Mouse (Mus musculus) intestine, embryonic 16.5 days (tissue): Measurements from ENCODE around the gene Lurap1. TPM values are rescaled to one million over a fixed set of nuclear protein-coding genes. Genes with fewer than 3 reads are reported as not detected.

Experiments used
- ATAC-seq: fragments of 200-750 bp; cut with Nextera tagmentation; 2 replicates; pipeline ENCODE4 v1.8.0; 2017; ENCODE audit warnings: moderate TSS enrichment, moderate library complexity
- H3K27ac ChIP-seq: fragments of 300-500 bp; sonication (generic); 2 replicates; pipeline ENCODE4 v1.5.1; 2014; ENCODE audit warnings: mild to moderate bottlenecking, low read length
- H3K27me3 ChIP-seq: fragments of 300-500 bp; sonication (generic); replicated peaks from 2 replicates; pipeline ENCODE4 v1.6.1; 2014; ENCODE audit warnings: low read length, control low read depth, mixed read lengths; ENCODE audit not compliant: control insufficient read depth, insufficient read depth
- H3K36me3 ChIP-seq: fragments of 300-500 bp; sonication (generic); 2 replicates; pipeline ENCODE4 v1.6.1; 2014; ENCODE audit warnings: low read length, control low read depth; ENCODE audit not compliant: control insufficient read depth, insufficient read depth
- H3K4me1 ChIP-seq: fragments of 300-500 bp; sonication (generic); 2 replicates; pipeline ENCODE4 v1.6.1; 2014; ENCODE audit warnings: low read length, control low read depth, mixed read lengths; ENCODE audit not compliant: control insufficient read depth, insufficient read depth
- H3K4me2 ChIP-seq: fragments of 300-500 bp; sonication (generic); 2 replicates; pipeline ENCODE4 v1.6.1; 2014; ENCODE audit warnings: low read depth, low read length, control low read depth
- H3K4me3 ChIP-seq: fragments of 300-500 bp; sonication (generic); 2 replicates; pipeline ENCODE4 v1.5.1; 2014; ENCODE audit warnings: mild to moderate bottlenecking, low read length
- H3K9ac ChIP-seq: fragments of 300-500 bp; sonication (generic); 2 replicates; pipeline ENCODE4 v1.6.1; 2014; ENCODE audit warnings: low read depth, low read length
- H3K9me3 ChIP-seq: fragments of 300-500 bp; sonication (generic); 2 replicates; pipeline ENCODE4 v1.6.1; 2016; ENCODE audit warnings: low read length, control low read depth; ENCODE audit not compliant: control insufficient read depth
- WGBS: fragments of 180-500 bp; shearing (Covaris S2); extraction: QIAGEN DNeasy Blood & Tissue Kit; methylation state at CpG from one replicate; pipeline ENCODE4 v1.1.7; 2014; 5-methylcytosine and 5-hydroxymethylcytosine counted together
- polyA plus RNA-seq: library from polyadenylated mRNA; unstranded; fragments of >200 nt; fragmentation: Nextera tagmentation; extraction: Ambion mirVana; gene quantifications from 2 replicates; pipeline ENCODE4 v1.2.1, GENCODE M21; 2015

The Lurap1 gene
- polyA plus RNA-seq, 1 experiment from 2014 or later: 1.4 TPM

DNA sequence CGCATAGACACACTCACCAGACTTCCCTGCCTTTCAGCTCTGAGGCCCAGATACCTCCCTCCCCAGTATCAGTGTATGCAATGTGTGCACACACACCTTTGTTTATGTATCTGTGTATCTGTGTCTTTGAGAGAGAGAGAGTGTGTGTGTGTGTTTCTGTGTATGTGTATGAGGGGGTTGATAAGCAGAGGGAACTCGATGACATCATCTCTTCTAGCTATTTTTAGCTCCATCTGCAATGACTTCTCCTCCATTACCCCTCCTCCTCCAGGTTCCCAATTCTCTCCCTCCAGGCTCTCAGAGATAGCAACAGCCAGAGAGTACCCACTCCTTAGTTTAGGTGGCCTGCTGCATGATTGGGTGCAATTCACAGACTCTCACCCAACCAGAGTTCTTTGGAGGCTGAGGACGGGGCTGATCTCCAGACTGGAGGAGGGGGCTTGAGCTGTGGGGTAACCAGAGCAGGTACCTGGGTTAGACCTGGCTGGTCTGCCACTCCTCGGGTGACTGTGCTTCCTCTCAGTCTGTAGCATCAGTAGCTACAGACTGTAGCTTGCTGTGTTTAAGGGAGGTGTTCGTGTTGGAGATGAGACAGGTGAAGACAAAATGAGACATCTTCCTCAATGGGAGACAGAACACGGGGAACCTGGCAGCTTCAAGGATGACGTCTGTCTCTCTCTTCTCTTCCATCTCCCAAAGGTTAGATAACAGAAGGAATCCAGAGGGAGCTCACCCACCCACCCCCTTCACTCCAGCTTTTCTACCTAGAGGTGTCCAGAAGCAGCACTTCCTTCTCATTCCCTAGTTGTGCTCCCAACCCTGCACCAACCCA lies 24.8 kb upstream of the Lurap1 start:
- peak; percentile 20 for ATAC-seq
- H3K9ac ChIP-seq: peak overlapping the region; percentile 59
- WGBS: 46% methylated on average over 7 of the region's 7 CpGs

DNA sequence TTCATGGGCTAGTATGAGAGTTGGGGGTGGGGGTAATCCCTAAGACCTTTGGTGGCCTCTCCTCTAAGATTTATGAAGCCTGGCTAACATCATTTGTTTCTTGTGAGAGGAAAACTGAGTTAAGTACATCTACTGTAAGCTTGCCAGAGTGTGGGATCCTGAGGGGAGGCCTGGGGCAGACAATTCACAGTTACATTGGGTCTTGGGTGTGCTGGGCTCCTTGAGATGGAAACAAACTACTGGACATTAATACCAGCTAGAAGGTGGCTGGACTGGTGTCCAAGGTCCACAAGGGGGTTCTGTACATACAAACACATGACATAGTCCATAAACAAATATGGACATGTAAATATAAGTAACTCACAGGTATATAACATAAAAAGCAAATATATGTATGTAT lies 24.0 kb upstream of the Lurap1 start:
- H3K9ac ChIP-seq: no peak overlapping the region
- H3K4me1 ChIP-seq: peaks cover 31% of the 10 kb centered on the region
- ATAC-seq: no peak
- no peaks in the 10 kb centered on the region for H3K9me3 ChIP-seq
- H3K36me3 ChIP-seq: no peaks in the 10 kb centered on the region
- no peak overlapping the region for H3K27ac ChIP-seq
- no peak overlapping the region for H3K4me3 ChIP-seq
- H3K4me2 ChIP-seq: no peak overlapping the region
- no peaks in the 10 kb centered on the region for H3K27me3 ChIP-seq

More for the DNA sequence above, 24.8 kb upstream of the Lurap1 start:
- Histone ChIP-seq H3K27ac (peak overlapping the region; percentile 80), H3K4me2 (peak overlapping the region; percentile 49), H3K4me3 (peak overlapping the region; percentile 6; the same call in 1 of the 2 replicates), H3K36me3 (no peaks in the 10 kb centered on the region), H3K9me3 (no peaks in the 10 kb centered on the region), H3K27me3 (no peaks in the 10 kb centered on the region), H3K4me1 (peaks cover 31% of the 10 kb centered on the region)

DNA sequence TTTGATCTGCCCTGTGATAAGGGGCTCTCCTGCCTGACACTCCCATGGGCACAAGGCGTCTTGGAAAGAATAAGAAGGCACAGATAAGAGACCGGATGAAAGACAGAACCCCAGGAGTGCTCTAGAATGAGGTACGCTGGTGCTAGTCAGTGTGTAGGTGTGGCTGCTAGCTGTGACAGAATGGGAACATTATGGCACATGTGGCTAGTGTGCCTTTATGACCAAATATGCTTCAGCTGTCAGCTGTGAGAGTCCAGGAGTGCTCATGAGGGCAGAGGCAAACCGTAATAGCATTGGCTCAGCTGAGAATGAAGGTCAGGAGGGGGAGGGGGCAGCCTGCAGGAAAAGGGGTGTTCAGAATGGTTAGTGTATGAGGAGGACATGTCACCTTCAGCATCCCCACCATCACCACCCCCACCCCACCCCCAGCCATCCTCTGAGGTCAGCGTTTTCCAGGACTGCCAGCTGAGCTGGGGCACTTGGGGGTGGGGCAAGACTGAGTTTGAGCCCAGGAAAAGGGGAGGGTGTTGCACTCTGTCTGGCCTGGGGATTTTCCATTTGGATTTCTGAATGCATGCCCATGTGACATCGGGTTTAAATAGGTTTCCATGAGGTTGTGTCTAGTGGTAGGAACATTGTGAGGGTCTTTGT lies 23.5 kb upstream of the Lurap1 start:
- Histone ChIP-seq H3K4me3 (no peak overlapping the region), H3K27ac (0 out of 2 replicates have a peak overlapping the region, but pooled peaks have one; percentile 16), H3K36me3 (no peaks in the 10 kb centered on the region), H3K9me3 (no peaks in the 10 kb centered on the region), H3K4me1 (peaks cover 31% of the 10 kb centered on the region), H3K9ac (no peak overlapping the region), H3K4me2 (no peak overlapping the region), H3K27me3 (no peaks in the 10 kb centered on the region)
- ATAC-seq: peak; percentile 16; the same call in 1 of the 2 replicates
- WGBS: 34% methylated on average over 6 of the region's 6 CpGs

DNA sequence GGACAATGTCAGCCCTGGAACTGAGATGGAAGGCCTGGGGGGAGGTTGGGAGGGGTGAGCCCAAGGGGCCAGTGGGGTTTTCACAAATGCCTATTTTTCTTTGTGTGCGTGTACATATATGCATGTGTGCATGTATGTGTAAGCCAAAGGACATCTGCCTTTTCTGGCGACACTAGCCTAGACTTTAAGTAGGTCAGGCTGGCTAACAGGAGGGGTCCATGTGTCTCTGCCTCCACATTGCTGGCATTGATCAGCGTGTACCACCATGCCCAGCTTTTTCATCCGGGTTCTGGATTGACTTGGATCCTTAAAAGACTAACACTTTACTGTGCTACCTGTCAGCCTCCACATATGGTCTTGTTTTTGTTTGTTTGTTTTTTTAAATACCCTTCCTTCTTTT lies 22.6 kb upstream of the Lurap1 start:
- Histone ChIP-seq H3K9ac (no peak overlapping the region), H3K4me3 (no peak overlapping the region)
- 85% methylated on average over 4 of the region's 4 CpGs for WGBS

DNA sequence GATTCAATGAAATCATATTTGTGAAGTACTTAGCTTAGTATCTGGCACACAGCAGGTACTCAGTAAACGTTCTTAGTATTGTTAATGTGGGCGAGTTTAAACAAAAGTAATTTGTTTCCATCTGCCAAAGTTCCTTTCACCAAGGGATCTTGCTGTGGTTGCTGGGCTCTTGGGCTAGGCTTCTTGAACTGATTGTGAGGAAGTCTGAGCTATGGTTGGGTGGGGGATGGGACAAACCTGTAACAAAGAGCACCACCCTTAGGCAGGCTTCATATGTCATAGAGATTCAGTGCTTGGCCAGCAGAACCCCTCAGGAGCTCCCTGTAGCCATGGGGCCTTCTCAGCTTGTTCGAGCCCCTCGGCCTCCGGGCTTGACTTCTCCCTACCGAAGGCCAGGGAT lies 21.9 kb upstream of the Lurap1 start, which contains the start of the genes 1700042G07Rik and Gm49337:
TSS of gene 1700042G07Rik (plus strand) at position 301 of the 400 bp plus-strand sequence.
TSS of gene Gm49337 (plus strand) at position 313 of the 400 bp plus-strand sequence.
- H3K27ac ChIP-seq: no peak within 1 kb of the TSS
- no peaks in the 10 kb centered on the region for H3K27me3 ChIP-seq
- H3K4me2 ChIP-seq: no peak within 1 kb of the TSS
- H3K36me3 ChIP-seq: no peaks in the 10 kb centered on the region
- WGBS: 84% methylated on average over 6 of the region's 6 CpGs
- no peaks in the 10 kb centered on the region for H3K9me3 ChIP-seq
- no peak within 1 kb of the TSS for H3K4me3 ChIP-seq
- H3K9ac ChIP-seq: no peak within 1 kb of the TSS
- ATAC-seq: no peak
- H3K4me1 ChIP-seq: peaks cover 31% of the 10 kb centered on the region

More for the DNA sequence above, 22.6 kb upstream of the Lurap1 start:
- Histone ChIP-seq H3K27me3 (no peaks in the 10 kb centered on the region), H3K4me2 (no peak overlapping the region), H3K27ac (no peak overlapping the region), H3K4me1 (peaks cover 31% of the 10 kb centered on the region), H3K9me3 (no peaks in the 10 kb centered on the region), H3K36me3 (no peaks in the 10 kb centered on the region)
- no peak for ATAC-seq

DNA sequence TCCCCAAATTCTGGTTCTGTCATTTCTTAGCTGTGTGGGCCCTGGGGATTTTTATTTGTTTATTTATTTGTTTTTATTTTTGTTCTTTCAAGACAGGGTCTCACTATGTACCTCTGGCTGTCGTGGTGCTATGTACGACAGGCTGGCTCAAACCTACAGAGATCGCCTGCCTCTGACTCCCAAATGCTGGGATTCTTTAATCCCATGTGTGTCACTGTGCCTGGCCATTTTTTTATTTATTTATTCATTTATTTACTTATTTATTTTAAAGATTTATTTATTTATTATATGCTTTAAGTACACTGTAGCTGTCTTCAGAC lies 18.2 kb upstream of the Lurap1 start:
- H3K27ac ChIP-seq: no peak overlapping the region
- no peak overlapping the region for H3K4me3 ChIP-seq
- H3K4me2 ChIP-seq: no peak overlapping the region
- H3K36me3 ChIP-seq: no peaks in the 10 kb centered on the region
- 64% methylated on average over 3 of the region's 3 CpGs for WGBS
- H3K4me1 ChIP-seq: peaks cover 15% of the 10 kb centered on the region
- H3K9ac ChIP-seq: no peak overlapping the region
- no peak for ATAC-seq
- no peaks in the 10 kb centered on the region for H3K9me3 ChIP-seq
- H3K27me3 ChIP-seq: no peaks in the 10 kb centered on the region

DNA sequence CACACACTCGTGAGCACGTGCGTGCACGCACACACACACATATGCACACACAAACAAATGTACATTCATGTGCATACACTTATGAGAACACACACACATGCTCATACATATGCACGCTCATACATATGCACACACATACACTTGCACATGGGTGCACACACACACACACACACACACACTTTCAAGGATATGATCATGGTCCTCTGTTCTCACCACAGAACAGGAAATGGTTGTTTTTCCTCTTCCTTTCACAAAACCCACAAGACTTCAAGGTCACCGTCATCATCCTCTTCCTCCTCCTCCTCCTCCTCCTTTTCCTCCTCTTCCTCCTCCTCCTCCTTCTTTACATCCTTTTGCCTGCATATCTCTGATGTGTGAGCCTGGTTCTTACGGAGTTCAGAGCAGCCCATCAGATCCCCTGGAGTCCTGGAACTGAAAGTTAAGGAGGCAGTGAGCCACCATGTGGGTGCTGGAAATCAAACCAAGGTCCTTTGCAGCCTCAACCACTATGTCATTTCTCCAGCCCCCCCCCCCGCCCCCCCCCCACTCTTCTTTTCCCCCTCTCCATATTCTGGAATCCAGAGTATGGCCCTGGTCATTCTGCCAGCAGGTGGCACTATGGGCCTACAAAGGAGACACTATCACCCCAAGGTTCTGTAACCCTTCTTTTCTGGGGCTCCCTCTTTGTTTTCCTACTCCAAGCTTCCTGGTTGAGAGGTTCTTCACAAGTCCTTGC lies 17.6 kb upstream of the Lurap1 start:
- H3K4me3 ChIP-seq: no peak overlapping the region
- WGBS: 81% methylated on average over 7 of the region's 8 CpGs
- no peak overlapping the region for H3K9ac ChIP-seq
- no peaks in the 10 kb centered on the region for H3K27me3 ChIP-seq
- H3K27ac ChIP-seq: no peak overlapping the region
- no peak for ATAC-seq
- peaks cover 17% of the 10 kb centered on the region for H3K4me1 ChIP-seq
- H3K9me3 ChIP-seq: no peaks in the 10 kb centered on the region
- H3K4me2 ChIP-seq: no peak overlapping the region
- H3K36me3 ChIP-seq: no peaks in the 10 kb centered on the region

DNA sequence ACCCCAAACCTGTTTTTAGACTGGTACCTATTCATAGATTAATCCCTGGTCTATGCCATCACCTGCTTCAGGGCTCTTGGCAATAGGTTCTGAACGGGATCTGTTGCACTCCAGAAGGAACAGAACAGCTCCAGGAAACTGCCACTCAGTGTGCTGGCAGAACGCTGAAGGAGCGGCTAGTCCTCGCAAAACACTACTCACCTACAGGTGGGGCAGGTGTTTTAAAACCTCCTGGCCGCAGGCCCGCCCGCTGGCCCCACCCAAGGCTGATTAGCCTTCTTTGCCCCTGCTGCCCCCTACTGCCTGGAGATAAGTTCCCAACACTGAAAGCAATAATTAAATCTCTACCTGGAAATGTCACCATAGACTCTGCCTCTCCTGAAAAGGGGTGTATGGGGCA lies 16.3 kb upstream of the Lurap1 start, which contains the start of gene Tspan1:
TSS of gene Tspan1 (minus strand) at position 198 of the 400 bp plus-strand sequence.
- ATAC-seq: peak; percentile 69
- peak within 1 kb of the TSS; percentile 25 for H3K4me2 ChIP-seq
- H3K27me3 ChIP-seq: no peaks in the 10 kb centered on the region
- no peaks in the 10 kb centered on the region for H3K36me3 ChIP-seq
- H3K9ac ChIP-seq: 0 out of 2 replicates have a peak within 1 kb of the TSS, but pooled peaks have one; percentile 16
- no peaks in the 10 kb centered on the region for H3K9me3 ChIP-seq
- H3K27ac ChIP-seq: peak within 1 kb of the TSS; percentile 63
- peaks cover 17% of the 10 kb centered on the region for H3K4me1 ChIP-seq
- H3K4me3 ChIP-seq: peak within 1 kb of the TSS; percentile 20
- 20% methylated on average over 7 of the region's 7 CpGs for WGBS
